Mouse (Mus musculus): ENCODE results near the gene Ogdh. TPM values are rescaled to one million over a fixed set of nuclear protein-coding genes. Genes with fewer than 3 reads are reported as not detected.

Ogdh gene
- polyA plus RNA-seq, 1 experiment = 154 TPM

GRCm38 (mm10) chr11:6267320-6268254, 23.8 kb upstream of the Ogdh start, which contains the start of gene Ddx56:
Ddx56 (minus strand) TSS chr11:6267772.
- peak within 1 kb of the TSS; percentile 32 for H3K27ac ChIP-seq (ENCODE audit: insufficient read depth, low read length)
- TF ChIP-seq POLR2A (IDR thresholded peaks at IDR 0.05; ENCODE audit: extremely low read depth, insufficient read depth, low read length) = peak; percentile 92
- no peak for TF ChIP-seq CTCF (IDR thresholded peaks at IDR 0.05; ENCODE audit: extremely low read depth, insufficient read depth, low read length)
- H3K4me1 ChIP-seq (ENCODE audit: control insufficient read depth, insufficient read depth, low read length) = no peaks in the 10 kb centered on the region; the same call in 1 of the 2 replicates
- H3K4me3 ChIP-seq (ENCODE audit: insufficient read depth, low read length) = peak within 1 kb of the TSS; percentile 69

DNA sequence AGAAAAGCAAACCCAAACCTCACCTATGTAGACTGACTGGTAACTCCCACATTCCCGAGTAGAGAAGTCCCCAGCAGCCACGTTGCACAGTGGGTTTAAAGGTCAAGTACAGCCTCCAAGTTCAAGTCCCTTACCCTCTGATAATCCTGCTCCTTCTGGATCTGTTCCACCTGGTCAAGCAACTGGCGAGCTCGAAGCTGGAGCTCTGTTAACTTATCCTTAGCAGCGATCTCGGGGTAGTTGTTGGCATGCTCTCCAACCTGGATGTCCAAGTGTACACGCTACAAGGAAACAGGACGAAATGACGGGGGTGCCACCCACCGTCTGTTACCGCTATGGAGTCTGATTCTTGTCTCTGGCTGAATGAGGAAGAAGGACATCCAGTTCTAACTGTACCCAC, 17.8 kb upstream of the Ogdh start:
- Histone ChIP-seq H3K4me3 (ENCODE audit: insufficient read depth, low read length) (peak overlapping the region; percentile 63), H3K27ac (ENCODE audit: insufficient read depth, low read length) (no peak overlapping the region), H3K4me1 (ENCODE audit: control insufficient read depth, insufficient read depth, low read length) (peaks cover 6% of the 10 kb centered on the region)
- TF ChIP-seq POLR2A (IDR thresholded peaks at IDR 0.05; ENCODE audit: extremely low read depth, insufficient read depth, low read length) = no peak

DNA sequence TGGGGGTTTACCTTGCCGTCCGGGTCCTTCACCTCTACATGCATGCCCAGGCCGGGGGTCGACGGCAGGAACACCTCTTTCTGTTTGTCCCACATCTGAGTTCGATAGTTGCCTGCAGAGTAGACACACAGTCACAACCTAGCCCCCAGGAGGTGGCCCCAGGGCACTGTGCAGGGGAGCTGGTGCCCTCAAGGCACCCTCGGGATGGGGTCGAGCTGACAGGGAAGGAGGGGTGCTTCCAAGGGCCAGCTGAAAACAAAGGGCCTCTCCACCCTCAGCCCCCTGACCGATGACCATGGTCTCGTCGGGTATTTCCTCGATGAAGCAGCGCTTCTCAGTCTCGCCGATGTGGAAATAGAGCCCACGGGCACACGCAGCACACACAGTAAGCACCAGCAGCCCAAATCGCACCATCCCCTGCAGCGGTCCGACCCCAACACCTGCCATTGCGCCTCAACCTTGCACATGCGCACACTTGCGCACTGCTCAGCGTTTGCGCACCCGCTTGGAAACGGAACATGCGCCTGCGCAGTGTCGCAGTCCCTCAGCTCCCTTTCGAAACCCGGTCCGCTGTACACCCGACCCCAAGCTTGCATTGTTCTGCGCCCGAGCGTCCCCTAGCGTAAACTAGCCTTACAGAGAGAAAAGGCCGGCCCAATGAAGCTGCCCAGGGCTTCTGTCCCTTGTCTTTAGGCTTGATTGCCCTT, 16.9 kb upstream of the Ogdh start, which contains the start of gene Tmed4:
TSS of gene Tmed4 (minus strand) at position 484 of the 707 bp plus-strand sequence.
- Histone ChIP-seq H3K27ac (ENCODE audit: insufficient read depth, low read length) (no peak within 1 kb of the TSS), H3K4me3 (ENCODE audit: insufficient read depth, low read length) (peak within 1 kb of the TSS; percentile 63), H3K4me1 (ENCODE audit: control insufficient read depth, insufficient read depth, low read length) (peaks cover 6% of the 10 kb centered on the region)
- TF ChIP-seq CTCF (IDR thresholded peaks at IDR 0.05; ENCODE audit: extremely low read depth, insufficient read depth, low read length) = peak; percentile 52
- TF ChIP-seq POLR2A (IDR thresholded peaks at IDR 0.05; ENCODE audit: extremely low read depth, insufficient read depth, low read length) = peak; percentile 99

DNA sequence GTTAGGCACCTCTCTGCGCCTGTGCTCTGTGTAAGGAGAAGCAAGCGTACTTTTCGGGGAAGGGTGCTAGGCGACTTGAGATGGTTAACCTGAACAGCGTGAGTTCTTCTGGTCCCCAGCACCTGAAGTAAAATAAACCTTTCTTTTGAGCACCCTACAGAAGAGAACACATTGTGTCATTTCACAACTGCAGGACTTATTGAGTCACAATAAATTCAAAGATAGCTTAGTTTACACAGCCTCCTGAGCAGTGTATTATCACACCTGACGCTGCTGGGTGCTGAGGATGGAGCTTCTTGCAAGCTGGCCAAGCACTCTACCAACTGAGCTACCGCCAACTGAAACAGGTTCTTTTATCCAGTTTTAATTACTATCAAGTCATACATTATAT, 16.3 kb upstream of the Ogdh start:
- H3K4me3 ChIP-seq (ENCODE audit: insufficient read depth, low read length) = peak overlapping the region; percentile 63
- TF ChIP-seq POLR2A (IDR thresholded peaks at IDR 0.05; ENCODE audit: extremely low read depth, insufficient read depth, low read length) = no peak
- TF ChIP-seq CTCF (IDR thresholded peaks at IDR 0.05; ENCODE audit: extremely low read depth, insufficient read depth, low read length) = no peak
- H3K27ac ChIP-seq (ENCODE audit: insufficient read depth, low read length) = no peak overlapping the region
- H3K4me1 ChIP-seq (ENCODE audit: control insufficient read depth, insufficient read depth, low read length) = peaks cover 6% of the 10 kb centered on the region

DNA sequence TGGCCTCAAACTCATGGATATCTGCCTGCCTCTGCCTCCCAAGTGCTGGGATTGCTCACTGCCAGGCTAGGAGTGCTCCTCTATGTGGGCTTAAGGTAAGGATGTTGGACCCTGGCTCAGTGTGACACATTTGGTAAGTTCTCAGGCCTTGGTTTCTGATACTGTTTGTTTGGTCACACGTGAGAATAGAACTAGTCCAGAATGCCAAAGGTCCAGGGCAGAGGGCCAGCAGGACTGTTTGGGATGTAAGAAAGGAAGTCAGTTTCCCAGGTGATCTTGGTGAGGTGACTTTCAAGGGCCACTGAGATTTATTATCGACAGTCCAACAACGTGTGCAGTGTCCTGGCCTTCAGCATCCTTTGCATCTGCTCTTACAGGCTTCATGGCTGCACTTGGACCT, 15.0 kb upstream of the Ogdh start:
- Histone ChIP-seq H3K4me3 (ENCODE audit: insufficient read depth, low read length) (no peak overlapping the region), H3K4me1 (ENCODE audit: control insufficient read depth, insufficient read depth, low read length) (peaks cover 6% of the 10 kb centered on the region), H3K27ac (ENCODE audit: insufficient read depth, low read length) (no peak overlapping the region)
- TF ChIP-seq POLR2A (IDR thresholded peaks at IDR 0.05; ENCODE audit: extremely low read depth, insufficient read depth, low read length) = no peak
- TF ChIP-seq CTCF (IDR thresholded peaks at IDR 0.05; ENCODE audit: extremely low read depth, insufficient read depth, low read length) = no peak

- TF ChIP-seq CTCF (IDR thresholded peaks at IDR 0.05; ENCODE audit: extremely low read depth, insufficient read depth, low read length) = no peak
- TF ChIP-seq POLR2A (IDR thresholded peaks at IDR 0.05; ENCODE audit: extremely low read depth, insufficient read depth, low read length) = no peak
- H3K4me1 ChIP-seq (ENCODE audit: control insufficient read depth, insufficient read depth, low read length) = no peaks in the 10 kb centered on the region
Measured at GRCm38 (mm10) chr11:6282940-6283339, 8.5 kb upstream of the Ogdh start.

DNA sequence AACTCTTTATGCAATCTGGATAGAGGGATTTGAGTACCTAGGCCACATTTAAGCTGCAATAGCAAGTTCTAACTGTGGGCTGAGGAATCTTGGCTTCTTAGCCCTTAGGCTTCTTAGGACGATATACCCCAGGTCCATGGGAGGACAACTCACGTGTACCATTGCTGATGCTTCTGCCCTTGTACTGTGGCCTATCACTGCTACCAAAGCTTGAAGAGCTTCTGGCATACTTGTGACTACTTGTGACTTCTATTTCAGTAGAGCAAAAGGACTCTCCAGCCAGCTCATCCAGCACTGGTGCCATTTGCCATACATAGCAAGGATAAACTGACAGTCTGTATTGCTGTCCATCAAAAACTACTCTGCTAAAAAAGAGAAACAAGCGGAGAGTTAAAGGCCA, 1.3 kb upstream of the Ogdh start:
- TF ChIP-seq CTCF (IDR thresholded peaks at IDR 0.05; ENCODE audit: extremely low read depth, insufficient read depth, low read length) (no peak), POLR2A (IDR thresholded peaks at IDR 0.05; ENCODE audit: extremely low read depth, insufficient read depth, low read length) (no peak)
- H3K4me1 ChIP-seq (ENCODE audit: control insufficient read depth, insufficient read depth, low read length) = no peaks in the 10 kb centered on the region
- no peak overlapping the region for H3K4me3 ChIP-seq (ENCODE audit: insufficient read depth, low read length)
- H3K27ac ChIP-seq (ENCODE audit: insufficient read depth, low read length) = no peak overlapping the region

More at GRCm38 (mm10) chr11:6282940-6283339, 8.5 kb upstream of the Ogdh start:
- Histone ChIP-seq H3K27ac (ENCODE audit: insufficient read depth, low read length) (no peak overlapping the region), H3K4me3 (ENCODE audit: insufficient read depth, low read length) (no peak overlapping the region)

GRCm38 (mm10) chr11:6290883-6291282, 550 bp upstream of the Ogdh start:
- TF ChIP-seq CTCF (IDR thresholded peaks at IDR 0.05; ENCODE audit: extremely low read depth, insufficient read depth, low read length) (no peak), POLR2A (IDR thresholded peaks at IDR 0.05; ENCODE audit: extremely low read depth, insufficient read depth, low read length) (no peak)

DNA sequence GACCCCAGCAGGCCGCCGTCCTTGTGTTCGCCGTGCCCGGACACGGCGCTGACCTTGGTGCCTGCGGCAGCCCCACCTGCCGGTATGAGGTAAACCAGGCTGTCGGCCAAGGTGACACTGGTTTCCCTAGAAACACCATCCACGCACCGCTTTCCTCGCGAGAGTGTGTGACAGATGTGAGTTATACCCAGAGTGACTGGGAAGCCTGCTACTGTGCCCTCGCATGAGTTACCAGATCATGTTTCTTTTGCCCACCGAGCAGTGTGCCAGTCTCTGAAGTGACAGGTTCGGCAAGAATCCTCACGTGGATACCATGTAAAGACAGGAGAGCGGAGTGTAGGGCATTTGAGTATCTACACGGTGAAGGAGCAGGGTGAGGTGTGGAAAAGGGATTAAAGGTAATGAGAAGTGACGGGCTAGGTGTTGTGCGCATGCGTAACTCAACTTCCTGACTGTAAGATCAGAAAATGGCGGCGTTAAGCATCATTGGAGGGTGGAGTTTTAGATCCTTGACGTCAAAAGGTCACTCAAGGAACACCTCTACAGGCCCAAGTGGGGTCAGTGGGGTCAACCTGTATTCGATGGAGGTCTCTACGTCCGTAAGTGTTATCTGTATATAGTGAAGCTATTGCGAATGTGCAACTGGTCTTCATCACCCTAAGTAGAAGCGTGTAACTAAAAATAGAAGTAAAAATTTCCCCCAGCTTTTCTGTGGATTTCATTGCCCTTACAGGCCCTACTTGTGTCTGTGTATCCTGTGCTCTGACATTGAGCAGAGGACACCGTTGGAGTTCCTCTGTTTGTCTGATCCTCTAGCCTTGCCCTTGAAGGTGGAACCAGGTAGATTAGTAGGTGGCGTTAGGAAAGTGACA, 919 bp downstream of the Ogdh start:
- no peaks in the 10 kb centered on the region for H3K4me1 ChIP-seq (ENCODE audit: control insufficient read depth, insufficient read depth, low read length)
- H3K4me3 ChIP-seq (ENCODE audit: insufficient read depth, low read length) = peak overlapping the region; percentile 50
- H3K27ac ChIP-seq (ENCODE audit: insufficient read depth, low read length) = peak overlapping the region; percentile 91
- TF ChIP-seq CTCF (IDR thresholded peaks at IDR 0.05; ENCODE audit: extremely low read depth, insufficient read depth, low read length) (no peak), POLR2A (IDR thresholded peaks at IDR 0.05; ENCODE audit: extremely low read depth, insufficient read depth, low read length) (no peak)

More at GRCm38 (mm10) chr11:6290883-6291282, 550 bp upstream of the Ogdh start:
- peak overlapping the region; percentile 50; the same call in 1 of the 2 replicates for H3K4me3 ChIP-seq (ENCODE audit: insufficient read depth, low read length)
- no peak overlapping the region for H3K27ac ChIP-seq (ENCODE audit: insufficient read depth, low read length)
- no peaks in the 10 kb centered on the region for H3K4me1 ChIP-seq (ENCODE audit: control insufficient read depth, insufficient read depth, low read length)
